Mouse (Mus musculus): ENCODE data around the gene Tctn1. TPM values are rescaled to one million over a fixed set of nuclear protein-coding genes. Genes with fewer than 3 reads are reported as not detected.

Gene Tctn1
- polyA plus RNA-seq, 1 experiment: 22.1 TPM

GRCm38 (mm10) chr5:122280422-122280826 is 16.2 kb upstream of the Tctn1 start:
- Histone ChIP-seq H3K4me3 (ENCODE audit: extremely low read depth, insufficient read depth, insufficient read length) (no peak overlapping the region), H3K27me3 (ENCODE audit: control insufficient read depth, insufficient read depth, low read length) (no peaks in the 10 kb centered on the region), H3K36me3 (ENCODE audit: control insufficient read depth, insufficient read depth, low read length) (no peaks in the 10 kb centered on the region), H3K27ac (ENCODE audit: insufficient read depth, low read length) (no peak overlapping the region), H3K4me1 (ENCODE audit: control insufficient read depth, insufficient read depth, insufficient read length) (peaks cover 8% of the 10 kb centered on the region)
- DNase-seq (ENCODE audit: low read depth in 1 of 2, low spot score in 2 of 2): no peak
- TF ChIP-seq CTCF (IDR thresholded peaks at IDR 0.05; ENCODE audit: extremely low read depth, insufficient read depth, insufficient read length, insufficient replicate concordance): no peak
- no peak for TF ChIP-seq POLR2A (IDR thresholded peaks at IDR 0.05; ENCODE audit: low read depth, low read length)
- WGBS: 64% methylated on average over 6 of the region's 6 CpGs

- no peaks in the 10 kb centered on the region for H3K27me3 ChIP-seq (ENCODE audit: control insufficient read depth, insufficient read depth, low read length)
- TF ChIP-seq CTCF (IDR thresholded peaks at IDR 0.05; ENCODE audit: extremely low read depth, insufficient read depth, insufficient read length, insufficient replicate concordance) (no peak), POLR2A (IDR thresholded peaks at IDR 0.05; ENCODE audit: low read depth, low read length) (no peak)
- H3K27ac ChIP-seq (ENCODE audit: insufficient read depth, low read length): no peak overlapping the region
- H3K4me3 ChIP-seq (ENCODE audit: extremely low read depth, insufficient read depth, insufficient read length): no peak overlapping the region
- no peak for DNase-seq (ENCODE audit: low read depth in 1 of 2, low spot score in 2 of 2)
- H3K4me1 ChIP-seq (ENCODE audit: control insufficient read depth, insufficient read depth, insufficient read length): peaks cover 13% of the 10 kb centered on the region
- 76% methylated on average over 12 of the region's 12 CpGs for WGBS
- H3K36me3 ChIP-seq (ENCODE audit: control insufficient read depth, insufficient read depth, low read length): no peaks in the 10 kb centered on the region
Measured at GRCm38 (mm10) chr5:122279799-122280421, 15.7 kb upstream of the Tctn1 start.

- Histone ChIP-seq H3K4me1 (ENCODE audit: control insufficient read depth, insufficient read depth, insufficient read length) (peaks cover 18% of the 10 kb centered on the region), H3K27ac (ENCODE audit: insufficient read depth, low read length) (no peak overlapping the region), H3K27me3 (ENCODE audit: control insufficient read depth, insufficient read depth, low read length) (no peaks in the 10 kb centered on the region), H3K4me3 (ENCODE audit: extremely low read depth, insufficient read depth, insufficient read length) (no peak overlapping the region), H3K36me3 (ENCODE audit: control insufficient read depth, insufficient read depth, low read length) (no peaks in the 10 kb centered on the region)
- DNase-seq (ENCODE audit: low read depth in 1 of 2, low spot score in 2 of 2): no peak
- TF ChIP-seq CTCF (IDR thresholded peaks at IDR 0.05; ENCODE audit: extremely low read depth, insufficient read depth, insufficient read length, insufficient replicate concordance): no peak
- TF ChIP-seq POLR2A (IDR thresholded peaks at IDR 0.05; ENCODE audit: low read depth, low read length): no peak
- WGBS: 95% methylated on average over 7 of the region's 7 CpGs
Measured at GRCm38 (mm10) chr5:122278946-122279345, 14.7 kb upstream of the Tctn1 start.

GRCm38 (mm10) chr5:122274785-122275184 is 10.5 kb upstream of the Tctn1 start:
- no peak overlapping the region for H3K4me3 ChIP-seq (ENCODE audit: extremely low read depth, insufficient read depth, insufficient read length)
- DNase-seq (ENCODE audit: low read depth in 1 of 2, low spot score in 2 of 2): peak; percentile 85 to 86
- WGBS: 6% methylated on average over 5 of the region's 5 CpGs
- H3K4me1 ChIP-seq (ENCODE audit: control insufficient read depth, insufficient read depth, insufficient read length): peaks cover 10% of the 10 kb centered on the region
- H3K36me3 ChIP-seq (ENCODE audit: control insufficient read depth, insufficient read depth, low read length): no peaks in the 10 kb centered on the region
- no peaks in the 10 kb centered on the region for H3K27me3 ChIP-seq (ENCODE audit: control insufficient read depth, insufficient read depth, low read length)
- no peak for TF ChIP-seq CTCF (IDR thresholded peaks at IDR 0.05; ENCODE audit: extremely low read depth, insufficient read depth, insufficient read length, insufficient replicate concordance)
- TF ChIP-seq POLR2A (IDR thresholded peaks at IDR 0.05; ENCODE audit: low read depth, low read length): no peak
- no peak overlapping the region for H3K27ac ChIP-seq (ENCODE audit: insufficient read depth, low read length)

- H3K27ac ChIP-seq (ENCODE audit: insufficient read depth, low read length): no peak overlapping the region
- peaks cover 10% of the 10 kb centered on the region for H3K4me1 ChIP-seq (ENCODE audit: control insufficient read depth, insufficient read depth, insufficient read length)
- no peak overlapping the region for H3K4me3 ChIP-seq (ENCODE audit: extremely low read depth, insufficient read depth, insufficient read length)
- TF ChIP-seq CTCF (IDR thresholded peaks at IDR 0.05; ENCODE audit: extremely low read depth, insufficient read depth, insufficient read length, insufficient replicate concordance) (no peak), POLR2A (IDR thresholded peaks at IDR 0.05; ENCODE audit: low read depth, low read length) (no peak)
- H3K27me3 ChIP-seq (ENCODE audit: control insufficient read depth, insufficient read depth, low read length): no peaks in the 10 kb centered on the region
- H3K36me3 ChIP-seq (ENCODE audit: control insufficient read depth, insufficient read depth, low read length): no peaks in the 10 kb centered on the region
- 88% methylated on average over 5 of the region's 5 CpGs for WGBS
- no peak for DNase-seq (ENCODE audit: low read depth in 1 of 2, low spot score in 2 of 2)
Measured at GRCm38 (mm10) chr5:122272821-122273220, 8.6 kb upstream of the Tctn1 start.

- 72% methylated on average over 12 of the region's 12 CpGs for WGBS
- DNase-seq (ENCODE audit: low read depth in 1 of 2, low spot score in 2 of 2): no peak
Measured at GRCm38 (mm10) chr5:122268858-122269604, 4.8 kb upstream of the Tctn1 start.

GRCm38 (mm10) chr5:122267899-122268298 is 3.6 kb upstream of the Tctn1 start:
- DNase-seq (ENCODE audit: low read depth in 1 of 2, low spot score in 2 of 2): peak; percentile 76 to 84
- Histone ChIP-seq H3K36me3 (ENCODE audit: control insufficient read depth, insufficient read depth, low read length) (no peaks in the 10 kb centered on the region), H3K27me3 (ENCODE audit: control insufficient read depth, insufficient read depth, low read length) (no peaks in the 10 kb centered on the region), H3K4me1 (ENCODE audit: control insufficient read depth, insufficient read depth, insufficient read length) (peaks cover 4% of the 10 kb centered on the region; the same call in 1 of the 2 replicates), H3K27ac (ENCODE audit: insufficient read depth, low read length) (peak overlapping the region; percentile 84), H3K4me3 (ENCODE audit: extremely low read depth, insufficient read depth, insufficient read length) (no peak overlapping the region)
- peak; percentile 31; the same call in 1 of the 2 replicates for TF ChIP-seq CTCF (IDR thresholded peaks at IDR 0.05; ENCODE audit: extremely low read depth, insufficient read depth, insufficient read length, insufficient replicate concordance)
- no peak for TF ChIP-seq POLR2A (IDR thresholded peaks at IDR 0.05; ENCODE audit: low read depth, low read length)
- WGBS: 6% methylated on average over 5 of the region's 5 CpGs

More at GRCm38 (mm10) chr5:122268858-122269604, 4.8 kb upstream of the Tctn1 start:
- TF ChIP-seq POLR2A (IDR thresholded peaks at IDR 0.05; ENCODE audit: low read depth, low read length): no peak
- no peak for TF ChIP-seq CTCF (IDR thresholded peaks at IDR 0.05; ENCODE audit: extremely low read depth, insufficient read depth, insufficient read length, insufficient replicate concordance)
- no peaks in the 10 kb centered on the region for H3K27me3 ChIP-seq (ENCODE audit: control insufficient read depth, insufficient read depth, low read length)
- no peaks in the 10 kb centered on the region for H3K36me3 ChIP-seq (ENCODE audit: control insufficient read depth, insufficient read depth, low read length)
- no peak overlapping the region; the same call in 1 of the 2 replicates for H3K27ac ChIP-seq (ENCODE audit: insufficient read depth, low read length)
- peaks cover 4% of the 10 kb centered on the region; the same call in 1 of the 2 replicates for H3K4me1 ChIP-seq (ENCODE audit: control insufficient read depth, insufficient read depth, insufficient read length)
- H3K4me3 ChIP-seq (ENCODE audit: extremely low read depth, insufficient read depth, insufficient read length): no peak overlapping the region
